Mouse (Mus musculus) heart, adult 2 months (tissue): Measurements from ENCODE around the gene Ccne1.

Source experiments
- CTCF ChIP-seq: fragments of 200-600 bp; IDR thresholded peaks from 2 replicates; pipeline ENCODE4 v1.8.1; 2022; ENCODE audit warnings: antibody characterized with exemption, mild to moderate bottlenecking, moderate library complexity
- POLR2A ChIP-seq: fragments of 200-500 bp; IDR thresholded peaks from 2 replicates; pipeline ENCODE4 v1.6.1; 2011; ENCODE audit warnings: mild to moderate bottlenecking, low read depth, low read length, control low read depth; ENCODE audit not compliant: insufficient read depth

GRCm38 (mm10) chr7:38118594-38118993, 11.3 kb upstream of the Ccne1 start:
- no peak for TF ChIP-seq CTCF
- no peak for TF ChIP-seq POLR2A
